Mouse (Mus musculus) brain, embryonic 14.5 days (tissue): ENCODE results near the gene Trib3.

ENCODE experiments used
- CTCF ChIP-seq: fragments of 200-500 bp; IDR thresholded peaks from 2 replicates; pipeline ENCODE4 v1.5.1; 2012; ENCODE audit warnings: inconsistent platforms, mild to moderate bottlenecking, moderate library complexity, borderline replicate concordance; ENCODE audit not compliant: insufficient read depth, insufficient read length; ENCODE audit errors: extremely low read depth
- POLR2A ChIP-seq: fragments of 200-500 bp; IDR thresholded peaks from 2 replicates; pipeline ENCODE4 v1.6.1; 2012; ENCODE audit warnings: mild to moderate bottlenecking, inconsistent platforms, borderline replicate concordance; ENCODE audit not compliant: poor library complexity, insufficient read depth, insufficient read length, severe bottlenecking; ENCODE audit errors: extremely low read depth

- TF ChIP-seq POLR2A = no peak
- TF ChIP-seq CTCF = no peak
These were observed 51.4 kb downstream of the Trib3 start for GRCm38 (mm10) chr2:152292475-152292874.
